Mouse (Mus musculus) frontal cortex, adult 2 months (tissue): ENCODE results near the gene Cacna1h. TPM values are rescaled to one million over a fixed set of nuclear protein-coding genes. Genes with fewer than 3 reads are reported as not detected.
A peak's percentile ranks its signal among the peaks of the same experiment; 100 is the strongest.

ENCODE experiments used
- DNase-seq, 2 experiments: peaks; one replicate each; pipeline ENCODE4 v3.0.0; 2022; ENCODE audit warnings: low spot score in 1 of 2; ENCODE audit errors: extremely low spot score in 1 of 2
- polyA plus RNA-seq: library from polyadenylated mRNA; depleted of rRNA; stranded (reverse); fragments of >200 nt; gene quantifications from 2 replicates; pipeline ENCODE4 v1.2.3, GENCODE M21; 2012; rRNA removed

Gene Cacna1h
- polyA plus RNA-seq, 1 experiment, result 77.0 TPM

DNA sequence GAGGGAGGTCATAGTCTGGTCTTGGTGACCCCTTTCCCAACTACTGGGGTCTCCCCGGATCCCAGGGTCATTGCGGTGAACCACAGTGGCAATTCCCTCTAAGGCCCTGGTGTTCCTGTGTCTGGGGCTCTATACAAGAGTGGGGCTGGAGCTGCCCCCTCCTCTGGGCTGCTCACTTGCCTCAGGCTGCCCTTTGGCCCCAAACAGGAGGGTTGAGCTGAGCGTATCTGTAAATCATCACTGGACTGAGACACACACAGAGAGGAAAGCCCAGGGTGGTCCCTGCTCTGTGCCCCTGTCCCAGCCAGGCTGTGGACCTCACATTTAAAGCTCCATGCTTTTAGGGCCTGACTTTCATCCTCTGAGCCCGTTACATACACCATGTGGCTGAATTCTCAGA is 95.4 kb downstream of the Cacna1h start:
- no peak for DNase-seq

DNA sequence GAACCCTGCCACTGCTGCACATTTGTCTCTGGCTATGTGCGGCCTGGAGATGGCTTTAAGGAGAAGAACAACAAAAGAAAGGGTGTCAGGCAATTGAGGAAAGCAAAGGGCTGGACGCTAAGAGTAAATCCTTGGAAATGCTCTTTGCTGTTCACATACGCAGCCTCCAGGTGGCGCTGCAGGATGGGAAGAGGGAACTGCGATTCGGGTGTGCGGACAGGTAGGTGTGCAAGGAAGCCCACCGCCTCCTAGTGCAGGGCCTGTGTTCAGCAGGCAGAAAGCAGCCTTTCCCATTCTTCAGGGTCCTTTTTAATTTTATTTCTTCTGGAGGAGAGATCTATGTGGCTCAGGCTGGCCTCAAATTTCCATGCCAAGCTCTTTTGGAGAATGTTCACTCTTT is 99.6 kb downstream of the Cacna1h start:
- DNase-seq, result peak in 1 of 2 experiments; percentile 77

- DNase-seq, result no peak
Observed at GRCm38 (mm10) chr17:25332321-25332720, 101.3 kb downstream of the Cacna1h start.

Other genes with a start within 250 kb of the Cacna1h start
- 21.9 and 23.4 TPM in 2 replicates for gene BC003965, start 249.2 kb downstream of the Cacna1h start, polyA plus RNA-seq
- 41.1 and 42.1 TPM in 2 replicates for gene Unkl, start 245.4 kb downstream of the Cacna1h start, polyA plus RNA-seq
- 126 and 128 TPM in 2 replicates for gene Gnptg, start 193.7 kb downstream of the Cacna1h start, polyA plus RNA-seq
- gene Tsr3, start 193.6 kb downstream of the Cacna1h start, polyA plus RNA-seq, result 33.9 and 41.4 TPM in 2 replicates
- 12.5 and 18.6 TPM in 2 replicates for gene Baiap3, start 177.4 kb downstream of the Cacna1h start, polyA plus RNA-seq
- 265 and 295 TPM in 2 replicates for gene Ube2i, start 159.2 kb downstream of the Cacna1h start, polyA plus RNA-seq
- gene Prss34, start 135.4 kb downstream of the Cacna1h start, polyA plus RNA-seq, result not detected in 2 replicates
- not detected in 2 replicates for gene Prss28, start 125.1 kb downstream of the Cacna1h start, polyA plus RNA-seq
- not detected in 2 replicates for gene Prss29, start 115.1 kb downstream of the Cacna1h start, polyA plus RNA-seq
- not detected in 2 replicates for gene Tpsab1, start 88.2 kb downstream of the Cacna1h start, polyA plus RNA-seq
- gene Tpsb2, start 67.5 kb downstream of the Cacna1h start, polyA plus RNA-seq, result not detected in 2 replicates
- gene Tpsg1, start 64.5 kb downstream of the Cacna1h start, polyA plus RNA-seq, result not detected in 2 replicates
- gene Tekt4, start 20.8 kb upstream of the Cacna1h start, polyA plus RNA-seq, result 0.61 and 1.1 TPM in 2 replicates
- gene Sstr5, start 63.5 kb upstream of the Cacna1h start, polyA plus RNA-seq, result 0.08 and 0.11 TPM in 2 replicates
- 41.2 and 43.2 TPM in 2 replicates for gene Sox8, start 136.9 kb upstream of the Cacna1h start, polyA plus RNA-seq
- gene Lmf1, start 145.3 kb upstream of the Cacna1h start, polyA plus RNA-seq, result 17.1 and 18.3 TPM in 2 replicates